Mouse (Mus musculus) G1E-ER4 (cell line): Measurements from ENCODE around the gene Gm21028. TPM values are rescaled to one million over a fixed set of nuclear protein-coding genes. Genes with fewer than 3 reads are reported as not detected.
"Not testable (repeated sequence)": the region's sequence is repeated elsewhere in the genome, so short reads cannot be mapped to it uniquely, and the experiment has no call there.

Source experiments
- GATA1 ChIP-seq: IDR thresholded peaks from one replicate; pipeline ENCODE4 v1.8.0; 2012; ENCODE audit warnings: low read length, inconsistent platforms
- polyA plus RNA-seq: library from polyadenylated mRNA; stranded (reverse); fragments of >175 nt; gene quantifications from 2 replicates; pipeline ENCODE4 v1.2.3, GENCODE M21; 2012

Gene Gm21028
- not detected in 2 replicates for polyA plus RNA-seq

DNA sequence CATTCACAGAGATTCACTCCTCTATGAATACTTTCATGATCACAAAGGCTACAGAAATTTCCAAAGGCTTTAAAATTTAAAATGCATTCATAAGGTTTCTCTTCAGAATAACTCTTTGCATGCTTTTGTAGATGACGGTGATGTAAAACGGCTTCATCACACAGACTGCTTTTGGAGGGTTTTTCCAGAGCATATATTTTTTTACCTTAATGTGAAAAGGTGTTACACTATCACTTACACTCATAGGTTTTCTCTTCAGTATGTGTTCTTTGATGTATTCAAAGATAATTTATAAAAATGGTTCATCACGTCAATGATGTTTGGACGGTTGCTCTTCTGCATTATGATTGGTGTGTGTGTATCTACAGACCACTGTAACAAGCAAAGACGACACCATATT is at the start of gene Gm21028:
TSS of gene Gm21028 (minus strand) at position 101 of the 400 bp plus-strand sequence.
- no peak for TF ChIP-seq GATA1

DNA sequence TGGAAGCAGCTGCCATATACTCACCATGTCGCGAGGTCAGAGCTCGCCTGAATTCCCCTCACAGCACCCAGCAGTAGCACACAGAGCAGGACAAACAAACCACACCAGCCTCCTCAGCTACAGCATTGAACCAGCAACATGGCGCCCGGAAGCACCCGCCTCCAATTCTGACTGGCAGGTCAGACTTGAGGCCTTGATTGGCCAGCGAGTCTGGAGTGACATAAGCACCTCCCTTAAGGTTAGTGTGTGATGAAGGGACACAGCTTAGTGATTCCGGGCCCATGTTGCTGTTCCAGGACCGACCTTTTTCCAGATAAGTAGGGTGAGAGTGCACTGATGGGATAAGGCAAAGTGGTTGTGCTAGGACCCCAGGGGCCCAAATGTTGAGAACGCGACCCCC is 14.0 kb upstream of the Gm21028 start, which contains the start of gene Zfp977:
TSS of gene Zfp977 (minus strand) at position 135 of the 400 bp plus-strand sequence.
- not testable (repeated sequence) for TF ChIP-seq GATA1

DNA sequence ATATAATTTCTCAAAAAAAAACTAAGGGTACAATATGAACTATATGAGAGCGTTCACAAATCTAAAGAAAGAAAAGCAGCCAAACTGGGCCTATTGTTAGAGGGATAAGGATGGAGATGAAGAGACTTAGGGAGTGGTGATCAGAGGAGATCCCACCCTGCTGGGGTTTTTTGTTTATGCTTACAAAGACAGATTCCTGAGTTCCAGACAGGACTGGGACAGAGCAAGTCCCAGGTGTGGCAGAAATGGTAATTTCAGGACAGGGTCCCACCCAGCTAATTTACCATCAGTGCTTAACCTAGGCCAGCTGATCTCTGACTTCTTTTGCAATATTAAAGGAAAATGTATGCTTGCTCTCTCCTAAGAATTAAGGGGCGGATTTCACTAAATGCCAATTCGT is 26.6 kb downstream of the Gm21028 start:
- TF ChIP-seq GATA1 = no peak

Other genes with a start within 250 kb of the Gm21028 start
- not detected in 2 replicates for gene 4933421I07Rik, start 130.5 kb downstream of the Gm21028 start, polyA plus RNA-seq
- gene Zfp141, start 72.8 kb downstream of the Gm21028 start, polyA plus RNA-seq = 1.6 and 1.9 TPM in 2 replicates
- gene Zfp977, start 14.0 kb upstream of the Gm21028 start, polyA plus RNA-seq = not detected in 2 replicates
- 0.05 and 0.08 TPM in 2 replicates for gene Zfp976, start 64.0 kb upstream of the Gm21028 start, polyA plus RNA-seq
- gene Zfp975, start 114.2 kb upstream of the Gm21028 start, polyA plus RNA-seq = 0.12 and 0.24 TPM in 2 replicates
- not detected in 2 replicates for gene Gm17067, start 148.4 kb upstream of the Gm21028 start, polyA plus RNA-seq
- not detected in 2 replicates for gene Vmn2r62, start 214.9 kb upstream of the Gm21028 start, polyA plus RNA-seq